Mouse (Mus musculus) adrenal gland, adult 8-10 months (tissue): ENCODE data around the gene Matk. TPM values are rescaled to one million over a fixed set of nuclear protein-coding genes. Genes with fewer than 3 reads are reported as not detected.

Source experiments
- DNase-seq: peaks from one replicate; pipeline ENCODE4 v3.0.0; 2022
- microRNA-seq, 2 experiments: library from miRNA; unstranded; fragments of <30 nt; microRNA quantifications; one replicate each; pipeline ENCODE4 v1.2.0; 2022
- total RNA-seq, 4 experiments: library from RNA; stranded (reverse); gene quantifications; 2 replicates each; pipeline ENCODE4 v1.2.4; 2022

Gene Matk
- total RNA-seq, 4 experiments from 2014 or later, result 0.67 to 2.1 (median 1.5) TPM

GRCm38 (mm10) chr10:81304597-81305238, 52.0 kb downstream of the Matk start:
- no peak for DNase-seq

- DNase-seq, result no peak
Measured at GRCm38 (mm10) chr10:81305663-81306062, 52.9 kb downstream of the Matk start.

- DNase-seq, result no peak
Measured at GRCm38 (mm10) chr10:81306173-81306668, 53.5 kb downstream of the Matk start.

GRCm38 (mm10) chr10:81306837-81307682, 54.3 kb downstream of the Matk start:
- DNase-seq, result no peak

- DNase-seq, result no peak
Measured at GRCm38 (mm10) chr10:81309571-81309970, 56.8 kb downstream of the Matk start.

Small RNA genes lying within 50 kb of the gene (microRNA-seq; reads per million reads assigned to microRNA genes)
- gene Mir3057, result 5.4 to 5.7 reads per million in 2 experiments

Other genes starting within 250 kb of the Matk start
- 10 to 100 TPM in 2 of 4 experiments, 1 to 10 TPM in 2; 9.4 to 16.6 (median 12.9) TPM for gene Gng7, start 238.0 kb upstream of the Matk start, total RNA-seq
- gene Diras1, start 227.3 kb upstream of the Matk start, total RNA-seq, result 1 to 10 TPM; 3.6 to 6.5 (median 4.4) TPM
- 10 to 100 TPM; 50.7 to 86.9 (median 66.5) TPM for gene Slc39a3, start 215.5 kb upstream of the Matk start, total RNA-seq
- 100 to 1,000 TPM; 185 to 247 (median 197) TPM for gene Sgta, start 192.8 kb upstream of the Matk start, total RNA-seq
- 10 to 100 TPM; 43.6 to 59.2 (median 45.7) TPM for gene Thop1, start 182.9 kb upstream of the Matk start, total RNA-seq
- 1 to 10 TPM in 2 of 4 experiments, under 1 TPM in 2; 0.35 to 2.7 (median 1.3) TPM for gene Creb3l3, start 154.1 kb upstream of the Matk start, total RNA-seq
- 100 to 1,000 TPM; 169 to 227 (median 204) TPM for gene Map2k2, start 147.0 kb upstream of the Matk start, total RNA-seq
- 10 to 100 TPM; 86.5 to 94.0 (median 92.3) TPM for gene Zbtb7a, start 117.7 kb upstream of the Matk start, total RNA-seq
- 10 to 100 TPM; 22.8 to 32.5 (median 30.1) TPM for gene Pias4, start 85.0 kb upstream of the Matk start, total RNA-seq
- gene Eef2, start 76.3 kb upstream of the Matk start, total RNA-seq, result 1,000 to 10,000 TPM; 1,447 to 1,655 (median 1,598) TPM
- gene Dapk3, start 69.9 kb upstream of the Matk start, total RNA-seq, result 10 to 100 TPM; 67.7 to 88.0 (median 81.8) TPM
- gene 4930442H23Rik, start 69.1 kb upstream of the Matk start, total RNA-seq, result not detected
- gene Nmrk2, start 50.9 kb upstream of the Matk start, total RNA-seq, result not detected
- gene Atcay, start 22.1 kb upstream of the Matk start, total RNA-seq, result 1 to 10 TPM; 3.8 to 6.4 (median 4.4) TPM
- 10 to 100 TPM; 27.6 to 35.6 (median 30.0) TPM for gene Zfr2, start 19.8 kb upstream of the Matk start, total RNA-seq
- gene Mrpl54, start 14.0 kb downstream of the Matk start, total RNA-seq, result 100 to 1,000 TPM; 100 to 139 (median 113) TPM
- gene Apba3, start 14.0 kb downstream of the Matk start, total RNA-seq, result 10 to 100 TPM; 61.9 to 72.3 (median 66.4) TPM
- gene Tjp3, start 38.6 kb downstream of the Matk start, total RNA-seq, result under 1 TPM; 0.22 to 0.81 (median 0.29) TPM
- 10 to 100 TPM; 42.6 to 61.1 (median 53.3) TPM for gene Pip5k1c, start 40.0 kb downstream of the Matk start, total RNA-seq
- gene Cactin, start 68.2 kb downstream of the Matk start, total RNA-seq, result 10 to 100 TPM; 37.7 to 47.5 (median 42.5) TPM
- 10 to 100 TPM; 35.6 to 52.1 (median 42.0) TPM for gene Tbxa2r, start 75.8 kb downstream of the Matk start, total RNA-seq
- 10 to 100 TPM in 2 of 4 experiments, 1 to 10 TPM in 2; 3.7 to 17.7 (median 9.3) TPM for gene Gipc3, start 90.3 kb downstream of the Matk start, total RNA-seq
- gene Hmg20b, start 97.5 kb downstream of the Matk start, total RNA-seq, result 100 to 1,000 TPM in 3 of 4 experiments, 10 to 100 TPM in 1; 94.2 to 121 (median 112) TPM
- 10 to 100 TPM; 18.3 to 25.7 (median 22.0) TPM for gene Mfsd12, start 104.6 kb downstream of the Matk start, total RNA-seq
- gene 4930404N11Rik, start 112.9 kb downstream of the Matk start, total RNA-seq, result 1 to 10 TPM; 1.6 to 5.3 (median 2.4) TPM
- 10 to 100 TPM; 47.1 to 52.7 (median 49.9) TPM for gene Fzr1, start 125.6 kb downstream of the Matk start, total RNA-seq
- 10 to 100 TPM; 49.8 to 60.2 (median 55.0) TPM for gene Dohh, start 131.5 kb downstream of the Matk start, total RNA-seq
- 1 to 10 TPM in 2 of 4 experiments, under 1 TPM in 2; 0.65 to 2.9 (median 1.0) TPM for gene Gm48551, start 131.5 kb downstream of the Matk start, total RNA-seq
- gene Gm48552, start 136.1 kb downstream of the Matk start, total RNA-seq, result 1 to 10 TPM; 2.0 to 4.2 (median 2.6) TPM
- gene Smim24, start 140.1 kb downstream of the Matk start, total RNA-seq, result 1 to 10 TPM in 2 of 4 experiments, under 1 TPM in 2; 0.78 to 2.0 (median 0.96) TPM
- 100 to 1,000 TPM; 113 to 191 (median 144) TPM for gene Nfic, start 202.7 kb downstream of the Matk start, total RNA-seq
- 1 to 10 TPM in 3 of 4 experiments, under 1 TPM in 1; 0.17 to 2.5 (median 1.7) TPM for gene Celf5, start 229.8 kb downstream of the Matk start, total RNA-seq
- 100 to 1,000 TPM; 115 to 136 (median 123) TPM for gene Ncln, start 243.5 kb downstream of the Matk start, total RNA-seq
- gene S1pr4, start 247.2 kb downstream of the Matk start, total RNA-seq, result 1 to 10 TPM in 2 of 4 experiments, under 1 TPM in 2; 0.56 to 1.7 (median 0.92) TPM